Mouse (Mus musculus) neutrophil, adult 5-6 weeks (primary cell): ENCODE results near the gene Gm17617. TPM values are rescaled to one million over a fixed set of nuclear protein-coding genes. Genes with fewer than 3 reads are reported as not detected.
"Not testable (repeated sequence)": the region's sequence is repeated elsewhere in the genome, so short reads cannot be mapped to it uniquely, and the experiment has no call there.

Experiments used
- ATAC-seq: fragments of 151-379, 151-347 bp; 2 replicates; pipeline ENCODE4 v1.8.0; 2017; ENCODE audit warnings: mild to moderate bottlenecking, moderate TSS enrichment; ENCODE audit not compliant: insufficient number of reproducible peaks, poor library complexity, low FRiP score, severe bottlenecking; ENCODE audit errors: extremely low read depth
- total RNA-seq: library from RNA; stranded (forward); fragments of 200-1000 nt; gene quantifications from 2 replicates; pipeline ENCODE4 v1.2.3, GENCODE M21; 2017

The Gm17617 gene
- total RNA-seq, 1 experiment from 2014 or later, result not detected

- ATAC-seq, result no peak
Measured at GRCm38 (mm10) chr13:55152621-55153415, 19.5 kb upstream of the Gm17617 start, which contains the start of gene Fgfr4. TSS of gene Fgfr4 (plus strand) at chr13:55152640.

GRCm38 (mm10) chr13:55140271-55140670 is 6.9 kb upstream of the Gm17617 start:
- no peak for ATAC-seq

GRCm38 (mm10) chr13:55135382-55135781 is 2.0 kb upstream of the Gm17617 start:
- no peak for ATAC-seq

- ATAC-seq, result peak; percentile 60; the same call in 1 of the 2 replicates
Measured at GRCm38 (mm10) chr13:55124903-55125302, 8.4 kb downstream of the Gm17617 start.

GRCm38 (mm10) chr13:55114375-55114774 is 19.0 kb downstream of the Gm17617 start:
- no peak for ATAC-seq

- no peak for ATAC-seq
Measured at GRCm38 (mm10) chr13:55107694-55108093, 25.7 kb downstream of the Gm17617 start.

- ATAC-seq, result no peak
Measured at GRCm38 (mm10) chr13:55107116-55107515, 26.2 kb downstream of the Gm17617 start.

GRCm38 (mm10) chr13:55105953-55106691 is 27.2 kb downstream of the Gm17617 start:
- no peak for ATAC-seq

GRCm38 (mm10) chr13:55105045-55105952 is 28.0 kb downstream of the Gm17617 start, which contains the start of gene Zfp346:
TSS of gene Zfp346 (plus strand) at chr13:55105311.
- peak; percentile 91 for ATAC-seq

- ATAC-seq, result no peak
Measured at GRCm38 (mm10) chr13:55103351-55103750, 30.0 kb downstream of the Gm17617 start.

GRCm38 (mm10) chr13:55102366-55102765 is 31.0 kb downstream of the Gm17617 start:
- no peak for ATAC-seq

- ATAC-seq, result no peak
Measured at GRCm38 (mm10) chr13:55101627-55102026, 31.7 kb downstream of the Gm17617 start.

- peak; percentile 73 for ATAC-seq
Measured at GRCm38 (mm10) chr13:55099726-55100478, 33.4 kb downstream of the Gm17617 start, which contains the start of gene Uimc1. TSS of gene Uimc1 (minus strand) at chr13:55100300.

GRCm38 (mm10) chr13:55099066-55099725 is 34.2 kb downstream of the Gm17617 start:
- peak; percentile 17; the same call in 1 of the 2 replicates for ATAC-seq

GRCm38 (mm10) chr13:55097841-55098240 is 35.5 kb downstream of the Gm17617 start:
- ATAC-seq, result not testable (repeated sequence)

- ATAC-seq, result no peak
Measured at GRCm38 (mm10) chr13:55092588-55092987, 40.8 kb downstream of the Gm17617 start.
